Mouse (Mus musculus): Measurements from ENCODE around the gene Rxfp2. TPM values are rescaled to one million over a fixed set of nuclear protein-coding genes. Genes with fewer than 3 reads are reported as not detected.

The Rxfp2 gene
- total RNA-seq, 2 experiments from 2014 or later = not detected

DNA sequence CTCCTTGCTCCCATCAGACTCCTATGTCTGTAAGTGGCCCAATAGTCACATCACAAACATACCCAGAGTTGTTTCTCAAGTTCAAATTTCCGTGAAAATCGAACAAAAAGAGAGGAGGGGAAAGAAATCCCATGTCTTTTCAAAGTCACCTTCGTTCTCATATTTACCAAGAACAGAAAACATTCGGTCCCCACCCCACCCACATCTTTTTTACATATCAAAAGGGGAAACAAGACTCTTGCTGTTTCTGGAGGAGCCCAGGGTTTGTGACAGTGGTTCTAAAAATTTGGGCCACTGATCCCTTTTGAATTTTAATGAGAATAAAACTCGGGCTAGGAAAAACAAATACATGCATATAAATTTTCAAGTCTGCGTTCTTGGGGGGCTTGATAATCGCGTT, 92.8 kb downstream of the Rxfp2 start:
- ATAC-seq (replicated peaks; ENCODE audit: poor library complexity) = no peak

DNA sequence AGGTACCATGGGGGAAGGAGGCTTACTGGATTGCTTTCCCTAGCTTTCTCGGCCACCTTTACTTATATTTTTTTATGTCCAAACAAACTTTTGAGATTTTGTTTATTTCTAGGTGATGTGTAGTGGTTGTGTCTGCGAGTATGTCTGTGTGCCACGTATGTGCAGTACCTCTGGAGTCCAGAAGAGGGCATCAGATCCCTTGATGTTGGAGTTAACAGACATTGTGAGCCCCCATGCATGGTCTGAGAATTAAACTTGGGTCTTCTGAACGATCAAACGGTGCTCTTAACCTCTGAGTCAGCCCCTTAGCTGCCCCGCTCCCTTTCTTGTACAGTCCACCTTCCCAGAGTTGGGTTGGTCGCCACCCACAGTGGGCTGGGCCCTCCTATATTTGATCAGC, 95.5 kb downstream of the Rxfp2 start:
- peak; percentile 24 for ATAC-seq (replicated peaks; ENCODE audit: poor library complexity)

DNA sequence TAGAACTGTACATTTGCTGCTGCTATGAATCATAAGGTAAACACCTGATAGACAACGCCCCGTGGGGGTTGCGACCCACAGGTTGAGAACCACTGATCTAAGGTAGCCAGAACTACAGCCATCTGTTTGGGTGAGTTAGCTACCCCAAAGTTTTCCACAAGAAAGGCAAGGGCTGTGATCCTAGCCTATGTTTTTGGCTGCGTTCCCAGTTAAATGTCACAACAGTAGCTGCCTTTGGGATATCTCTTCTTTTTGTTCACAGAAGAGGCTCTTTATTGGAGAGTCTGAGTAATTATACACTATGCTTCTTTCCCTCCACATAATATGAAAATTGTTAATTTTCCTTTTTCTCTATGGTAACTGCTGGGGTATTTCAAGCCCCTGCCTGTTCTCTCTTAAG, 96.3 kb downstream of the Rxfp2 start:
- ATAC-seq (replicated peaks; ENCODE audit: poor library complexity) = no peak

DNA sequence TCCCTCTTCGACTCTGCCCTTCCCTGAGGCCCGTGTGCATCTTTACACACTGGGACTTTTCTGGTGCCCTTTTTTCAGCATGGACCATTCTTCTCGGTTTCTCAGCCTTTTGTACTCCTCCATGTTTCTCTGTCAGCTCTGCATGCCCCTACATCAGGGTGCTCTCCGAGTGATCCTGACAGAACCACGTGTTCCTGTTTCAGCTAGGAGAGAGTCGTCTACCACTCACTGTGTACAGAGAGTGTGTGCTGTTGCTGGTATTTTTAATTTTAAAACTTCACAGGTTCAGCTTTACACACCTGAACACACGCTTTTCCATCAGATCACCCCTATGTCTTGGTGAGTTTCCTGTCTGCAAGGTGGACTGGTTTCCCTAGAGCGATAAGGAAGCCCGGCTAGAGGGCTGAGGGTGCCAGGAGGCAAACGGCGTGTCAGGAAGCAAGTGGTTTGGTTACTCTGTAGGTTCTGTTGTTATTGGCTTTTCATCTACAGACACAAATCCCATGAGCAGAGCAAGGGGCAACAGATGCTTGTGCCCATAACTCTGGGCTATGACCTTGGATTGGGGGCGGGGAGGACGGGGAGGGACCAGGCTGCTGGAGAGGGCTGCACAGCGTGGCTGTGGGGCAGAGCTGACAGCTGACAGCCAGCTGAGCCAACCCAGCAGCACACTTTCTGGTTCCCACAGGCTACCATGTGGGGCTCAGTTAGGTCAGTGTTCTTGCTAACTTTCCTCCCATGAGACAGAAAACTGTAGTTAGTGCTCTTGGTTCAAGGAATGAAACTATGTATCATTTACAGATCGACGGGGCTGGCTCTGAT, 97.0 kb downstream of the Rxfp2 start:
- ATAC-seq (replicated peaks; ENCODE audit: poor library complexity) = peak; percentile 13

DNA sequence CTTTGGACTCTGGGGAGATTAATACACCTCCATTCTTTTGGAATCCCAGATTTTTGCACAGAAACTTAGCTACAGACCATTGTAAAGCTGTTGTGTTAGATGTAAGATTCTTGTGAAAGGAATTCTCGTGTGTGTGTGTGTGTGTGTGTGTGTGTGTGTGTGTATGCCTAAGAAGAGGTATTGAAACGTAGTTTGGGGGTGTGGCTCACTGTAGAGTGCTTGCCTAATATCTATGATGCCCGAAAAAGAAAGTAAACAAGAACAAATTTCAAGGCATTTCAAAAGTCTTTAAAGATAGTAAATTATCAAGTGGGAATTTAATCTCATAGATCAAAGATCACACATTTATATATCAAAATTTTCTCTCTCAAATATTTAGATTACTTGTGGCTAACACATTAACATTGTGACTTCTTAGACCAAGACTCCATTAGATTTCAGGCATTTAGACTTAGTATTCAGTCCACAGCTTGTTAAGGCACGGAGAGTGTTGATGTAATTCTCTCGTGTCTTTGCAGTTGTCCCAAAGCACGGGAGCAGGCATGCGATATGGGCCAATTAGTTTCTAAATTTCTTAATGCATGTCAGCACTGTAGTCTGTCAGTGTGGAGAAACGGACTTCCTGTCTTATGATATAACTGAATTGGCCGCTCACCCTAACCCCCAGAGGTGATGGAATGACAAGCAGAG, 97.9 kb downstream of the Rxfp2 start:
- ATAC-seq (replicated peaks; ENCODE audit: poor library complexity) = peak; percentile 32

DNA sequence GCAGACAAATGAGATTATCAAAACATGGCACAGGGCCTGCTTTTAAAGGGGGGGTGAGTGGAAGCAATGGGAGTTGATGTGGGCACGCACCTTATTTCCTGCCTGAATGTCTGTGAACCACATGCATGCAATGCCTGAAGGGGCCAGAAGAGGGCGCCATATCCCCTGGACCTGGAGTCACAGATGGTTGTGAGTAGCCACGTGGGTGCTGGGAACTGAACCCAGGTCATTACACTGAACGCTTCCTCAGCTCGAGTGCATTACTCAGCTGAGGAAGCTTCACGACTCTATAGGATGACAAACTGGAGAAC, 98.4 kb downstream of the Rxfp2 start:
- ATAC-seq (replicated peaks; ENCODE audit: poor library complexity) = no peak

DNA sequence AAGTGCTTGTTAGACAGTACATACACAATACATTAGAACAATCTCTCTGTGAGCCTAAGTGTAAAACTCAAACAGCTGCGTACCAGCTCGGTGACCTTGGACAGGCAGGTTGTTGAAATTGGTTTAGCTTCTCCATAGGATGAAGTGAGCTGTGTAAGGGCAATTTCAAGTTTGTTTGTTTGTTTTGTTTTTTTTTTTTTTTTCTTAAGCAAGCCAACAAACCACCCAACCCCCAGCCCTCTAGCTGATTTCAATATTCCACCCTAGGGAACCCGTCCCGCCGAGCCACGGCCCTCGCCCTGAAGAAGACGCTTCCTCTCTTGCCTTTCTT, 99.6 kb downstream of the Rxfp2 start:
- ATAC-seq (replicated peaks; ENCODE audit: poor library complexity) = no peak

DNA sequence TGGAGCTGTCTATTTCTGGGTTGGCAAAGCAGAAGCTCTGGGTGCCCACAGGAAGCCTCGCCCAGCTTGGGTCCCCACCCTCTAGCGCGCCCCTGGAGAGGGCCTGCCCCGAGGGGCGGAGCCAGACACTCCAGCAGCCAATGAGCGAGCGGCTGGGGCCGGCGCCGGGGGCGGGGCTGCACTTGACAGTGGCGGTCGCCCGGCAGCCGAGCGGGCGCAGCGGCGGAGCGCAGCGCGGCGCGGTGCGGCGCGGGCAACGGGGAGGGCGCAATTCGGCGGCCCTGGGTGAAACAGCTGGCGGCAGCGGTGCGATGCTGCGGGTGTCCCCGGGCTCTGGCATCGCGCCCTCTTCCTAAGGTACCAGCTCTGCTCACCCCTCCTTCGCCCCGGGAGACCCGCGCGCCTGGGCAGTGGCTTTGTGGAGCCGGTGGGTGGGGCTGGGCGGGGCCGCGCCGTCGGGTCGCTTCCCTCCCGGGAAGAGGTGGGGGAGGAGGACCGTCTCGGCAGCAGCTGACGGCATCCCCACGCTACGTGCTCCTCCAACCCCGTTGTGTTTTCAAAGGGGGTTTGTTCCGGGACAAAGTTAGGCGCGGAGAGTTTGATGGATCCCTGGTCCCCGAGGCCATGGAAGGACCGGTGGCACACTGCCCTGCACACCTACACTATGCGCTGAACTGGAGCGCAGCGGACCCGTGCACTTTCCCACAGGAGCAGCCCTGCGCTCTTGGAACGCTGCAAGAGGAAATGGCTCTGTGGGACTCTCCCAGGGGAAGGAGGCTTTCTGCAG, 100.2 kb downstream of the Rxfp2 start, which contains the start of gene Fry:
TSS of gene Fry (plus strand) at position 191 of the 787 bp plus-strand sequence.
- peak; percentile 75 for ATAC-seq (replicated peaks; ENCODE audit: poor library complexity)

DNA sequence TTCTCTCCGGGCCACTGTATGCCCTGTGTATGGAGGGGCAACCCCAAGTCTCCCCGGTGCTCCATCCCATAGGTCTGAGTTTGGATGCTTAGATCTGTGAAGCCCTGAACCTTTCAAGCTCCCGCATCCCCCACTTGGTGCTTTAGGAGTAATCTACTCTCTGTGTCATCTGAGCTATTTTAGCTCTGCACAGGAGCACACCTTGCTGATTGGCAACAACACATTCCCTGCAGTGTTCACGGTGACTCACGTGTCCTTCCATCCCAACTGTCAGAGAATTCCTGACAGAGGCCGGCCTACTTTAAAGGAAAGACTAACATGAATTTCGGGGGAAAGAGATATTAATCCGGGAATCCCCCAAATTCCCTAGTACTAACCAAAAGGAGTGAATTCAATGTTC, 102.2 kb downstream of the Rxfp2 start:
- ATAC-seq (replicated peaks; ENCODE audit: poor library complexity) = no peak

DNA sequence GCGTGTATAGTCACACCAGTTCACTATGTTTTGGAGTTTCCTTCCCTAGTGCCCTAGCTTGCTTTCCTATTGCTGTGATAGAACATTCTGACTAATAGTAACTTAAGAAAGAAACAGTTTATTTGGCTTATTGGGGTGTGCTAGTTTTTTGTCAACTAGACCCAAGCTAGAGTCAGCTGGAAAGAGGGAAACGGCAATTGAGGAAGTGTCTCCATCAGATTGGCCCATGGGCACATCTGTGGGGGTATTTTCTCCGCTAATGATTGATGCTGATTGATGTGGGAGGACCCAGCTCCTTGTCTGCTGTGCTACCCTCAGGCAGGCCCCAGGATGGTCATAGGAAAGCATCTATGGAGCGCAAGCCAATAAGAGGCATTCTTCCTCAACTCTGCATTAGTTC, 103.6 kb downstream of the Rxfp2 start:
- no peak for ATAC-seq (replicated peaks; ENCODE audit: poor library complexity)

DNA sequence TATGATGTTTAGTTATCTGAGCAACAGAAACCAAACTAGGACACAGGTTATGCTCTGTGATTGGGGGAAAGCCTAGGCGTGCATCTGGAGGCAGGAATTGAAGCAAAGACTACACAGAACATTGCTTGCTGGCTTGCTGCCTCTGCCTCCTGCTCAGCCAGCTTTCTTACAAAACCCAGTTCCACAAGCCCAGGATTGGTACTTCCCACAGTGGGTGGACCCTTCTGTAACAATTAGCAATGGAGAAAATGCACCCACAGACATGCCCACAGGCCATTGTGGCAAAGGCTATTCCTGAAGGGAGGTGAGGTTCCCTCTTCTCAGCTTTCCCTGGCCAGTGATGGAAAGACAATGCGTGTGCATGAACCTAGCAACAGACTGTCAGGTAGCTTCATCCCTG, 104.1 kb downstream of the Rxfp2 start:
- ATAC-seq (replicated peaks; ENCODE audit: poor library complexity) = no peak

DNA sequence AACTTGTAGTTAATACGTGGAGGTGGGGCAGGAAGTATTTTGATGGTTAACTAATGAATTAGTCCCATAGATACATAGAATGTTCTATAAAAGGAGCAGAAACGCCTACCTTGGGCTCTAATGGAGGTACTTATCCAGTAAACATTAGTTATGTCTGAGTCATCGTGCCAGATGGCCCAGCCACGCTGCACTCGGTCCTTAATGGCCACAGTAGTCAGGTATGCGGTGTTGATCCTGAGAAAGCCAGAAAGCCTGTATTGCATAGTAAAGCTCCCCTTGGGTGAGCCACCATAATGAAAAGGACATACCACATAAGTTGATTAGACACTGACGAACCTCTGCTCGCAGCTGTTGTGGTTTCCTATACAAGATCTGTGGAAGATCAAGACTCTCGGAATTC, 107.4 kb downstream of the Rxfp2 start:
- no peak for ATAC-seq (replicated peaks; ENCODE audit: poor library complexity)

DNA sequence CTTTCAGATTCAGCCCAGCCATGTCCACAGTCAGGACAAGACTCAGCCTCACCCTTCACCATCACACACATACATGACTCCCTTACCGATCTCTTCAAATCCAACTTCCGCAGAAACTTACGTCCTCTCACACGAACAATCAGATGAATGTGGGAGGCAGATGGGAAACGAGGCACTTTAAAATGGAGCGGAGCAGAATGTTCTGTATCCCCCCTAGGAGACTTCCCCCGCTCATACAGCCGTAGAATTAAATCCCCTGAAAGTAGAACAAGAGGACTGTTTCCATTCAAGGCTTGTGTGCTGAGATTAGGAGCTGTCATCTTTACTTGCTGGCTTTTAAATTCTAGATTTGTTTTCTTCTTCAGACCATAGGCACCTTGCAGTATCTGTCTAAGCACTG, 110.0 kb downstream of the Rxfp2 start:
- no peak for ATAC-seq (replicated peaks; ENCODE audit: poor library complexity)

DNA sequence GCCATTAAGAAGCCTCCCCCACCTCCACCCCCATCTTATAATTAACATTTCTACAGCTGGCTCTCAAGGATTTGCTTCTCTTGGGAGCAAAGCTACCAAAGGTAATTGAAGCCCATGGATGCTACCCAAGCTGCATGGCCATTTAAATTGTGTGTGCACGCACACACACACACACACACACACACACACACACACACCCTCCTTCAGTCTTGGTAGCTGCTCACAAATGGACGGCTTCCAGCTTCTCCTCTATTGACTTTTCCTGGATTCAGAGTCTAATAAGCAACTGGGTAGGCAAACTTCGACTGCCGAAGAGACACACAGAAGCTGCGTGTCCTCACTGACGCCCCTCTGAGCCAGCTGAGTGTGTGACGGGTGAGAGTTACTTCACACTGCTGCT, 111.7 kb downstream of the Rxfp2 start:
- ATAC-seq (replicated peaks; ENCODE audit: poor library complexity) = no peak

DNA sequence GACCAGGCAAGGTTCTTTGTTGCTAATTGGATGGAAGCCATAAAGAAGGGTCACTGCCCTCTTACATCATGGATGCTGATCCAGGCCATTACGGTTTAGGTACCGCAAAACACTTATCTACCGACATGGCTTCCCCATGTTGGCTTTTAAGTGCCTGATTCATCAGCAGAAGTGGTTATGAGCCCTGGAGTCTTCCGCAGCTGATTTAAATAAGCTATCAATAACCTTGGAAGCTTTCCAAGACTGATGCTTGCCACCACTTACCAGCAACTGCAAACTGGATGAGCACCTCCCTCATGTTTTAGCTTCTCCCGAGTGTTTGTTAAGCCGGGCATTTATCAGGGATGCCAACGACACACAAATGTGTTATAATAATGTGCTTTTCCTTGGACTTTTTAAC, 112.7 kb downstream of the Rxfp2 start:
- no peak for ATAC-seq (replicated peaks; ENCODE audit: poor library complexity)

Other genes starting within 250 kb of the Rxfp2 start
- gene Fry, start 100.0 kb downstream of the Rxfp2 start, total RNA-seq (2015) = 17.8 and 22.1 TPM in 2 replicates
- gene Fry, start 100.0 kb downstream of the Rxfp2 start, total RNA-seq (2017) = 19.2 and 21.1 TPM in 2 replicates

Measured in megakaryocyte progenitor cell, adult 5-6 weeks (primary cell).